Mouse (Mus musculus): ENCODE data around the gene Zbtb20. TPM values are rescaled to one million over a fixed set of nuclear protein-coding genes. Genes with fewer than 3 reads are reported as not detected.

Gene Zbtb20
- polyA plus RNA-seq, 1 experiment from 2014 or later: 15.4 TPM

DNA sequence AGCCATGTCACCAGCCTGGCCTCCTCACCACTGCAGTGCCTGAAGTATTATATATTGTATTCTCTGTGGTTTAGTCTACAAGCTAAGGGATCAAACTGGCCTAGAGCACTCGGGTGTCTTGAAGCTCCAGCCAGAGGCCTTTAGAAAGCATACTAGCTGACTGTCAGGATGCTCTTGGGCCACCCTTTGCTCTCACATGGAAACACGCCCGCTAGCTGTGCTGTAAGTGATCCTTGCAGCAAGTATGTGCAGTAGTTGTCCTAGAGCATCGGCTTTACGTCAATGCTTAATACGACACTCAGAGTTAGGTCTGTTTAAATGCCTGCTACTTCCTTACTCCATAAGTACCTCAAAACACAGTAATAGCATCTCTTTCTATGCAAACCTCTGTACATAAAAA, 604.9 kb downstream of the Zbtb20 start:
- WGBS: 76% methylated on average over 6 of the region's 6 CpGs
- DNase-seq (ENCODE audit: low spot score) (no peak), ATAC-seq (replicated peaks; ENCODE audit: insufficient number of reproducible peaks, low FRiP score, low TSS enrichment, low read depth) (no peak)
- no peaks in the 10 kb centered on the region for H3K27me3 ChIP-seq (ENCODE audit: control insufficient read depth, insufficient read depth, low read length)
- no peaks in the 10 kb centered on the region for H3K9me3 ChIP-seq (replicated peaks; ENCODE audit: control insufficient read depth, low read length)
- no peak overlapping the region for H3K4me2 ChIP-seq (ENCODE audit: low read depth, low read length)
- no peak overlapping the region for H3K4me3 ChIP-seq (ENCODE audit: low read depth, low read length)
- H3K4me1 ChIP-seq (ENCODE audit: control insufficient read depth, insufficient read depth, low read length): no peaks in the 10 kb centered on the region
- no peaks in the 10 kb centered on the region for H3K36me3 ChIP-seq (replicated peaks; ENCODE audit: control insufficient read depth, insufficient read depth, low read depth, low read length)
- no peak overlapping the region for H3K9ac ChIP-seq (replicated peaks; ENCODE audit: low read length)
- no peak overlapping the region for H3K27ac ChIP-seq (replicated peaks; ENCODE audit: low read depth, low read length)

DNA sequence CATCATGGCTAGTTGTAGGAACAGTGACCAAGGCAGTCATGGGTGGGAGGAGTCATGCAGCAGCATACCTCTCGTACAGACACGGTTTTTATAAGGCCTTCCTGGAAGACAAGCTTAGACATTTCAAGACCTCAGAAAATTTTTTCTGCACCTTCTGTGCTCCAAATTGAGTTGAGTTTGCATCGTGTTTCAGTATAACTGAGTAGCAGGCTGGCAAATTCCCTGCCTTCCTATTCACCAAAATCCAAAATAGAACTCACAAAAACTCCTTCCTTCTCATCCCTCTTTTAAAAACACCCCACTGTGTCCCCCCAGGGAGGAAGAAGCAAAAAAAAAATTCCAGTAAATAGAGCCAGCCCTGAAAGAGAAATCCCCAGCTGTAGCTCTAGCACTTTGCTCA, 606.4 kb downstream of the Zbtb20 start:
- no peak overlapping the region for H3K9ac ChIP-seq (replicated peaks; ENCODE audit: low read length)
- no peaks in the 10 kb centered on the region for H3K27me3 ChIP-seq (ENCODE audit: control insufficient read depth, insufficient read depth, low read length)
- no peaks in the 10 kb centered on the region for H3K4me1 ChIP-seq (ENCODE audit: control insufficient read depth, insufficient read depth, low read length)
- no peak for ATAC-seq (replicated peaks; ENCODE audit: insufficient number of reproducible peaks, low FRiP score, low TSS enrichment, low read depth)
- 44% methylated on average over 3 of the region's 3 CpGs for WGBS
- H3K4me2 ChIP-seq (ENCODE audit: low read depth, low read length): no peak overlapping the region
- no peaks in the 10 kb centered on the region for H3K9me3 ChIP-seq (replicated peaks; ENCODE audit: control insufficient read depth, low read length)
- H3K4me3 ChIP-seq (ENCODE audit: low read depth, low read length): no peak overlapping the region
- H3K36me3 ChIP-seq (replicated peaks; ENCODE audit: control insufficient read depth, insufficient read depth, low read depth, low read length): no peaks in the 10 kb centered on the region
- no peak for DNase-seq (ENCODE audit: low spot score)
- H3K27ac ChIP-seq (replicated peaks; ENCODE audit: low read depth, low read length): no peak overlapping the region

DNA sequence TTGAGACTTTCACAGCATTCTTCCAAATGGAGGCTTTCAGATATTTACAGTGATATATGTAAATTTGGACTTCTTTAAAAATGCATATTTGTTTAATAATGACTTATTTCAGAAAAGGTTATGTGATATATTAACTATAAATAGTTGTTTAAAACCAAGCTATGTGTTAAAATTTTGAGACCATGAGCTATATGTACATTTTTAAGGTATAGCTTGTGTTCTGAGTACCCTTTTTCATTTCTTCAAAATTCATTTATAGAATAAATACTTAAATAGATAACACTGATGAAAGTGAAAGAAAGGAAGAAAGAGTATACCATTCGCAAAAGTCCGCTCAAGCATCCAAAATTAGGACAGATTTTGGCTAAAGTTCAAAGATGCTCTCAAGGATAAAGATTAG, 607.1 kb downstream of the Zbtb20 start:
- no peak overlapping the region for H3K4me2 ChIP-seq (ENCODE audit: low read depth, low read length)
- no peaks in the 10 kb centered on the region for H3K4me1 ChIP-seq (ENCODE audit: control insufficient read depth, insufficient read depth, low read length)
- no peaks in the 10 kb centered on the region for H3K9me3 ChIP-seq (replicated peaks; ENCODE audit: control insufficient read depth, low read length)
- no peak overlapping the region for H3K9ac ChIP-seq (replicated peaks; ENCODE audit: low read length)
- ATAC-seq (replicated peaks; ENCODE audit: insufficient number of reproducible peaks, low FRiP score, low TSS enrichment, low read depth) (no peak), DNase-seq (ENCODE audit: low spot score) (no peak)
- H3K36me3 ChIP-seq (replicated peaks; ENCODE audit: control insufficient read depth, insufficient read depth, low read depth, low read length): no peaks in the 10 kb centered on the region
- H3K27me3 ChIP-seq (ENCODE audit: control insufficient read depth, insufficient read depth, low read length): no peaks in the 10 kb centered on the region
- 85% methylated on average over 2 of the region's 2 CpGs for WGBS
- H3K4me3 ChIP-seq (ENCODE audit: low read depth, low read length): no peak overlapping the region
- no peak overlapping the region for H3K27ac ChIP-seq (replicated peaks; ENCODE audit: low read depth, low read length)

DNA sequence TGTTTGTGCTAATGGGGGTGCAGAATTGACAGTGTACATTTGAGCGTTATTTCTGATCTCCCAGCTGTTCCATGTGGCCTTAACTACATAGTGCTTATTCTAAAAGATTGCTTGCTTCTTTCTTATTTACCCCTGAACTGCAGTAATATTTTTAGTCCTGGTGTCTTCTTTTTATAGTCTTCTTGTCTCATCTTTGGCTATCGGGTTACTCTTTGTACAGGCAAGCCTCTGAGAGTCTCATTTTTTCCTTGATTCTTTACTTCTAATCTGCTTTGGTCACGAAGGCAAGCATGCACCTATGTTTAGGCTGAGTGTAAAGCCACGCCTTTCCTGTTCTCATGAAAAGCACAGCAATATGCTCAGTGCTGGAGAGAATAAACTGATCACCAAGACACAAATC, 608.7 kb downstream of the Zbtb20 start:
- 82% methylated on average over 4 of the region's 4 CpGs for WGBS
- Histone ChIP-seq H3K9ac (replicated peaks; ENCODE audit: low read length) (no peak overlapping the region), H3K4me1 (ENCODE audit: control insufficient read depth, insufficient read depth, low read length) (no peaks in the 10 kb centered on the region), H3K4me3 (ENCODE audit: low read depth, low read length) (no peak overlapping the region), H3K27me3 (ENCODE audit: control insufficient read depth, insufficient read depth, low read length) (no peaks in the 10 kb centered on the region), H3K4me2 (ENCODE audit: low read depth, low read length) (no peak overlapping the region), H3K9me3 (replicated peaks; ENCODE audit: control insufficient read depth, low read length) (no peaks in the 10 kb centered on the region), H3K36me3 (replicated peaks; ENCODE audit: control insufficient read depth, insufficient read depth, low read depth, low read length) (no peaks in the 10 kb centered on the region), H3K27ac (replicated peaks; ENCODE audit: low read depth, low read length) (no peak overlapping the region)
- ATAC-seq (replicated peaks; ENCODE audit: insufficient number of reproducible peaks, low FRiP score, low TSS enrichment, low read depth) (no peak), DNase-seq (ENCODE audit: low spot score) (no peak)

DNA sequence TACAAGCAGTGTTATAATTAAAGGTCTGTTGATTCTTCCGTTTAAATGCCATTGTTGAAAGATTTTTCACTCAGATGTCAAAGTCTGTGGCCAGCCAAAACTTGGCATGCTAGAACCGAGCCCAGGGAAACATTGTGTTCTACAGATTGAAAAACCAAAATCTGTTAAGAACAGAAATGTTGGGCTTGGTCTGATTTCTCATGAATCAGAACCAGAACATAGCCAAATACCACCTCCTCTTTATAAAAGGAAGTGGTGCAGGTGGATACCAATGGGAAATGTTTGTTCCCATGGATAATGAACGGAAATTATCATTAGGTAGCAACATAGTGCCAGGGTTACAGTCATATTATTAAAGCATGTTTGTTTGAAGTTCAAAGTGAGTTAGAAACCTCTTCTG, 613.7 kb downstream of the Zbtb20 start:
- Histone ChIP-seq H3K27me3 (ENCODE audit: control insufficient read depth, insufficient read depth, low read length) (no peaks in the 10 kb centered on the region), H3K36me3 (replicated peaks; ENCODE audit: control insufficient read depth, insufficient read depth, low read depth, low read length) (no peaks in the 10 kb centered on the region), H3K27ac (replicated peaks; ENCODE audit: low read depth, low read length) (no peak overlapping the region), H3K4me3 (ENCODE audit: low read depth, low read length) (no peak overlapping the region), H3K9me3 (replicated peaks; ENCODE audit: control insufficient read depth, low read length) (no peaks in the 10 kb centered on the region), H3K9ac (replicated peaks; ENCODE audit: low read length) (no peak overlapping the region), H3K4me1 (ENCODE audit: control insufficient read depth, insufficient read depth, low read length) (no peaks in the 10 kb centered on the region), H3K4me2 (ENCODE audit: low read depth, low read length) (no peak overlapping the region)
- DNase-seq (ENCODE audit: low spot score): no peak
- no peak for ATAC-seq (replicated peaks; ENCODE audit: insufficient number of reproducible peaks, low FRiP score, low TSS enrichment, low read depth)
- WGBS: 84% methylated on average over 3 of the region's 3 CpGs

DNA sequence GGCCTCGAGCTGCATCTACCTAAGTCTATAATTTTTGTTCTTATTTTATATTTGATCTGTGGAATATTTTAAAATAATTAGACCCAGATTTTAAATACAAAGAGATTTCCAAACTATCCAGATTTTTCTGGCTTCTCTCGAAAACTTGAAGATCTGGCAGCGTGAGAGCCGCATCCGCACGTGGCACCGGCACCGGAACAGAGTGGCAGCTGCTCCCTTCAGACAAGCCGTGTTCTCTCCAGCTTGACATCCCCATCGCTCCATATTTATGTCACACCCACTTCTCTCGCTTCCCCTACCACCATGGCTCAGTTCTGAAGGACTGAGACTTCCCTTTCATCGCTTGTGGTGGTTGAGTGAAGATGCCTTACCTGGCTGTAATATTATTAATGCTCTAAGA, 614.3 kb downstream of the Zbtb20 start:
- DNase-seq (ENCODE audit: low spot score) (no peak), ATAC-seq (replicated peaks; ENCODE audit: insufficient number of reproducible peaks, low FRiP score, low TSS enrichment, low read depth) (no peak)
- Histone ChIP-seq H3K4me1 (ENCODE audit: control insufficient read depth, insufficient read depth, low read length) (no peaks in the 10 kb centered on the region), H3K36me3 (replicated peaks; ENCODE audit: control insufficient read depth, insufficient read depth, low read depth, low read length) (no peaks in the 10 kb centered on the region), H3K27me3 (ENCODE audit: control insufficient read depth, insufficient read depth, low read length) (no peaks in the 10 kb centered on the region), H3K4me2 (ENCODE audit: low read depth, low read length) (no peak overlapping the region), H3K9ac (replicated peaks; ENCODE audit: low read length) (no peak overlapping the region), H3K4me3 (ENCODE audit: low read depth, low read length) (no peak overlapping the region), H3K27ac (replicated peaks; ENCODE audit: low read depth, low read length) (no peak overlapping the region), H3K9me3 (replicated peaks; ENCODE audit: control insufficient read depth, low read length) (no peaks in the 10 kb centered on the region)
- WGBS: 89% methylated on average over 12 of the region's 12 CpGs

DNA sequence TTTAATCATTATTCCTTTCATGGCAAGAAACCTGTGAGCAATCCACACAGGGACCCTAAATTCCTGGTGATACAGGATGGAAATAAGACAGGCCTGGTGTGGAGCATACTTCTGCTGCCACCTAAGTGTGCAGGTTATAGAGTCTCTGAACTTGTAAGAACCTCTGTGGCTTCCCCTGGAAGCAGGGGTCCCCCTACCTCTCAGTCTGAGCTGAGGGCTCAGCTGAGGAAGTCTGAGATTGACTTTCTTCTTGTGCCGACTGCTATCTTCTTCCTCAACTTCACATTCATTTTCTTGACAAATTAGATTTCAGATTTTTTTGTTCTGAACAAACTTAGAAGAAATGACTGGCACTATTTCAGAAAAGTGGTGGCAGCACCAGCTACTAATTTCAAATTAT, 617.2 kb downstream of the Zbtb20 start:
- Histone ChIP-seq H3K27me3 (ENCODE audit: control insufficient read depth, insufficient read depth, low read length) (no peaks in the 10 kb centered on the region), H3K36me3 (replicated peaks; ENCODE audit: control insufficient read depth, insufficient read depth, low read depth, low read length) (no peaks in the 10 kb centered on the region), H3K9me3 (replicated peaks; ENCODE audit: control insufficient read depth, low read length) (no peaks in the 10 kb centered on the region), H3K9ac (replicated peaks; ENCODE audit: low read length) (no peak overlapping the region), H3K27ac (replicated peaks; ENCODE audit: low read depth, low read length) (no peak overlapping the region), H3K4me1 (ENCODE audit: control insufficient read depth, insufficient read depth, low read length) (no peaks in the 10 kb centered on the region), H3K4me2 (ENCODE audit: low read depth, low read length) (no peak overlapping the region), H3K4me3 (ENCODE audit: low read depth, low read length) (no peak overlapping the region)
- 79% methylated on average over 1 of the region's 1 CpGs for WGBS
- no peak for ATAC-seq (replicated peaks; ENCODE audit: insufficient number of reproducible peaks, low FRiP score, low TSS enrichment, low read depth)
- no peak for DNase-seq (ENCODE audit: low spot score)

DNA sequence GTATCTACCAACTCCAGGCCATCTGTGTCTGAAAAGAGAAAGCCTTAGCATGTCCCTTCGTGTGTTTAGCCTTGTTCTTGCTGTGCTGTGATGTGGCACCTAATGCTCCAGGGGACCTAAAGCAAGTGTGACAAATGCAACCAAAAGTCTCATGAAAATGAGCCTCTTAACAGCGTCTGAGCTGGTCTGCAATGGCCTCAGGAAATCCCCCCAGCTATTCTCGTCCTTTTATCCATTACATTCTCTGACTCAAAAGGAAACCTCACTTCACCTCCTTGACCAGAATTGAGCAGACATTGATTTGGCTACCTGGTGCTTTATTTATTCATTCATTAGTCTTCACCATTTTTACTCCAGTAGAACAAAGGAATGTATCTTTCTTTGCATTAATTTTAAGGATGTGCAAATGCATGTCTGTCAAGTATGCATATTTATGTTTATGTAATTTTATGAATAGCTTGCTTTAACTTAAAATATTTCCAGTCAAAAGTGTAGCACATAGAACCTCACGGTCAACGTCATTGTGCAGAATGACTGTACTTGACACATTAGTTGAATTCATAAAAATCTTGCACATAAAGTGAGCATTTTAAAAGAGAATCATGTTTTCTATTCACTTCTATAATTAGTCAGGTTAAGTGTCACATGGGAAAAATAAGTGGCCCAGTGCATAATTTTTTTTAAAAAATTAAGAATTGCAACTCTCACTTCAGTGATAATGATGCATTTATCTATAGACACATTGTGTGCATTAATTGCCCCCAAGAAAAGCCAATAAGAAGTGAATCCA, 618.1 kb downstream of the Zbtb20 start:
- DNase-seq (ENCODE audit: low spot score) (no peak), ATAC-seq (replicated peaks; ENCODE audit: insufficient number of reproducible peaks, low FRiP score, low TSS enrichment, low read depth) (no peak)
- no peaks in the 10 kb centered on the region for H3K36me3 ChIP-seq (replicated peaks; ENCODE audit: control insufficient read depth, insufficient read depth, low read depth, low read length)
- no peak overlapping the region for H3K4me3 ChIP-seq (ENCODE audit: low read depth, low read length)
- no peak overlapping the region for H3K27ac ChIP-seq (replicated peaks; ENCODE audit: low read depth, low read length)
- no peak overlapping the region for H3K9ac ChIP-seq (replicated peaks; ENCODE audit: low read length)
- no peaks in the 10 kb centered on the region for H3K4me1 ChIP-seq (ENCODE audit: control insufficient read depth, insufficient read depth, low read length)
- H3K27me3 ChIP-seq (ENCODE audit: control insufficient read depth, insufficient read depth, low read length): no peaks in the 10 kb centered on the region
- no peak overlapping the region for H3K4me2 ChIP-seq (ENCODE audit: low read depth, low read length)
- no peaks in the 10 kb centered on the region for H3K9me3 ChIP-seq (replicated peaks; ENCODE audit: control insufficient read depth, low read length)
- 53% methylated on average over 5 of the region's 5 CpGs for WGBS

Measured in embryonic facial prominence, embryonic 11.5 days (tissue).